Mouse (Mus musculus) liver, adult 2 months (tissue): Measurements from ENCODE around the gene Cpne9. TPM values are rescaled to one million over a fixed set of nuclear protein-coding genes. Genes with fewer than 3 reads are reported as not detected.

Experiments
- DNase-seq: peaks from one replicate; pipeline ENCODE4 v3.0.0-alpha.2; 2011; ENCODE audit warnings: low read depth, low spot score; ENCODE audit errors: extremely low read depth
- H3K27ac ChIP-seq: fragments of 200-500 bp; replicated peaks from 2 replicates; pipeline ENCODE4 v1.5.1; 2012; ENCODE audit warnings: low read depth, mild to moderate bottlenecking, control low read depth, inconsistent platforms, low read length; ENCODE audit not compliant: insufficient read depth
- H3K27me3 ChIP-seq: fragments of 200-500 bp; 2 replicates; pipeline ENCODE4 v1.6.1; 2012; ENCODE audit warnings: mild to moderate bottlenecking, moderate library complexity, low read length, inconsistent platforms; ENCODE audit not compliant: control insufficient read depth, insufficient read depth
- H3K36me3 ChIP-seq: fragments of 200-500 bp; 2 replicates; pipeline ENCODE4 v1.6.1; 2012; ENCODE audit warnings: low read length, inconsistent platforms; ENCODE audit not compliant: control insufficient read depth, insufficient read depth
- H3K4me1 ChIP-seq: fragments of 200-500 bp; 2 replicates; pipeline ENCODE4 v1.6.1; 2011; ENCODE audit warnings: low read length; ENCODE audit not compliant: control insufficient read depth, insufficient read depth
- H3K4me3 ChIP-seq: fragments of 200-500 bp; 2 replicates; pipeline ENCODE4 v1.5.1; 2011; ENCODE audit warnings: low read depth, mild to moderate bottlenecking, control low read depth, low read length, moderate library complexity; ENCODE audit not compliant: insufficient read depth
- H3K79me2 ChIP-seq: fragments of 200-500 bp; 2 replicates; pipeline ENCODE4 v1.6.1; 2012; ENCODE audit warnings: inconsistent platforms, mild to moderate bottlenecking, low read length, moderate library complexity; ENCODE audit not compliant: control insufficient read depth, insufficient read depth
- H3K9ac ChIP-seq: fragments of 200-500 bp; 2 replicates; pipeline ENCODE4 v1.6.1; 2012; ENCODE audit warnings: low read depth, mild to moderate bottlenecking, control low read depth, inconsistent platforms, low read length
- CTCF ChIP-seq: fragments of 200-500 bp; IDR thresholded peaks from 2 replicates; pipeline ENCODE4 v1.5.1; 2011; ENCODE audit warnings: low read depth, low read length, control low read depth
- POLR2A ChIP-seq: fragments of 200-500 bp; IDR thresholded peaks from 2 replicates; pipeline ENCODE4 v1.6.1; 2011; ENCODE audit warnings: low read length, control low read depth; ENCODE audit not compliant: insufficient read depth; ENCODE audit errors: extremely low read depth
- WGBS: fragments of 180-500 bp; shearing (Covaris S2); methylation state at CpG from one replicate; pipeline ENCODE4 v1.1.7; 2018; 5-methylcytosine and 5-hydroxymethylcytosine counted together
- polyA plus RNA-seq: library from polyadenylated mRNA; depleted of rRNA; stranded (reverse); fragments of >200 nt; gene quantifications from 2 replicates; pipeline ENCODE4 v1.2.3, GENCODE M21; 2012
- total RNA-seq: library from RNA; depleted of rRNA; stranded (reverse); fragments of >200 nt; gene quantifications from 2 replicates; pipeline ENCODE4 v1.2.3, GENCODE M21; 2014

Cpne9 gene
- total and polyA plus RNA-seq, 2 experiments = not detected

DNA sequence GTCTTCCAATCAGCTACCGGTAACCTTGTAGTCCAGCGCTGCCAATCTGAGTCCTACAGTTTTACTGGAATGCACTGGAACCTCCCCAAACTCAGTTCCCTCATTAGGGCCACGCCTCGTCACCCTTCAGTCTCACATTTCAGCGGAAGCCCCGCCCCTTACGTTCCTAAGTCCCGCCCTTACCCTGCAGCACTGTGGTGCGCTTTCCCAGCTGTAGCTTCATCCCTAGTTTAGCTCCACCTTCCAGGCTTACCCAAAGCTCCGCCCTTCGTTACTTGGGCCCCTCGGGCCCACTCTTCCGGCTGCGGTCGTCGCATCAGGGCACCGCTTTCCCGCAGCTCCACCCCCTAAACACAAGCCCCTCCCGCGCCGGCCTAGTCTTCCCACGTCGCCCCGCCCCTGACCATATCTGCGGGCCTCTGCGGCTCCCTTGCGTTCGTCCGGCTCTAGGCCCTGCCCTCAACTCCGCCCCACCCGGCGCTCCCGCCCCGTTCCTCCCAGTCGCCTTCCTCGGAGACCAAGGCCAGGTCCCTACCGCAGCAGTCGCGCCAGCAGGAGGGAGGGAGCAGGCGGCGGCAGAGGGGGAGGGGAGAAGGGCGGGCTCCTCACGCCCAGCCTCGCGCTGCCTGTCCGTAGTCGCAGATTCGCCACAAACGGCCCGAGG lies 24.3 kb downstream of the Cpne9 start:
- H3K27me3 ChIP-seq = no peaks in the 10 kb centered on the region
- peaks cover 32% of the 10 kb centered on the region for H3K79me2 ChIP-seq
- H3K4me3 ChIP-seq = peak overlapping the region; percentile 97
- peak overlapping the region; percentile 100 for H3K27ac ChIP-seq
- peaks cover 7% of the 10 kb centered on the region for H3K4me1 ChIP-seq
- peaks cover 5% of the 10 kb centered on the region for H3K36me3 ChIP-seq
- peak overlapping the region; percentile 96 for H3K9ac ChIP-seq
- peak; percentile 69 for TF ChIP-seq POLR2A
- TF ChIP-seq CTCF = no peak
- peak; percentile 99 for DNase-seq
- WGBS = under 1% methylated on average over 50 of the region's 50 CpGs

DNA sequence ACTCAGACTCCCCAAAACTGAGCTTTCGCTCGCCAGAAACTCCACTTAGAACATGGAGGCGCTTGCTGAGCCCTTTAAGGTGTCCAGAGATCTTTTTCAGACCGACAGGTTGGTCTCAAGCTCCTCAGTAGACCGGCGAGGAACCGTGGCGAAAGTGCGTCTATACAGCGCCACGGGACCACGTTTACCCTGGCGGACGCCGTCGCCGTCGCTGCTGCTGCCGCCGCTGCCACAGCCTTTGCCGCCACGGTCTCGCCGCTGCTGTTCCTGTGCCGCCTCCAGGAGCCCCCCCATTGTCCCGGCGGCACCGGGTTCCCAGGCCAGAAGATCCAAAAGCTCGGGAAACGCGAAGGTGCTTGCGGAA lies 24.9 kb downstream of the Cpne9 start, which contains the start of gene Brpf1:
Gene Brpf1 (plus strand): TSS at position 152 of the 364 bp plus-strand sequence.
- TF ChIP-seq CTCF = no peak
- TF ChIP-seq POLR2A = peak; percentile 60; the same call in 1 of the 2 replicates
- Histone ChIP-seq H3K27ac (peak within 1 kb of the TSS; percentile 100), H3K27me3 (no peaks in the 10 kb centered on the region), H3K4me3 (peak within 1 kb of the TSS; percentile 97), H3K4me1 (peaks cover 7% of the 10 kb centered on the region), H3K36me3 (peaks cover 5% of the 10 kb centered on the region), H3K79me2 (peaks cover 32% of the 10 kb centered on the region), H3K9ac (peak within 1 kb of the TSS; percentile 96)
- under 1% methylated on average over 32 of the region's 32 CpGs for WGBS
- DNase-seq = no peak

DNA sequence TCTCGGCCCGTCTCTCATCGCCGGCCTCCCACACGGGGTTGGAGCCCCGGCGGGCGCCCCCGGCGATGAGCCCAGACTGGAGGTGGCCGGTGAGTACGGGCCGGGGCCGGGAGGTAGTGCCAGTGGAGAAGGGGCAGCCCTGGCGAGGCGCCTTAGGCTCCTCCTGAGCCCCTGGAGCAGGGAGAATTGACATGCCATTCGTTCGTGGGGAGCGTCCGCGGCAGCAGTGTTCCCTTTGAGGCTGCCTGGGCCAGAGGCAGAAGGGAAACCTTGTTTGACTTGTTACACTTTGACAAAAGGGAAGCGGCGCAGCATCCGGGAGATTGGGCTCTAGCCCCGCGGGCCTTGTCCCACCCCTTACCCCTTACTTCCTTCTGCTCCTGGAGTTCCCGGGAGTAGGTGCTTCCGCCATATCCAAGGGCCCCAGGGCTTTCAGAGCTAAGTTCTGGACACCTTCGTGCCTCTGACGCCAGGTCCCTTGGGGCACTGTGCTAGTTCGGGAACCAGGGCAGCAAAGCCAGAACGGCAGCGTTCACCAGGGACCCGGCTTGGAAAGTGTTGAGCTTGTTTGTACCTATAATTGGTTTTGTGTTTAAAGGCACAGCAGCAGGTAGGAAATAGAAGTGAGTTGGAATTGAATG lies 25.5 kb downstream of the Cpne9 start:
- H3K36me3 ChIP-seq = peaks cover 8% of the 10 kb centered on the region
- peak overlapping the region; percentile 96 for H3K9ac ChIP-seq
- H3K4me1 ChIP-seq = peaks cover 7% of the 10 kb centered on the region
- H3K27me3 ChIP-seq = no peaks in the 10 kb centered on the region
- peak overlapping the region; percentile 100 for H3K27ac ChIP-seq
- TF ChIP-seq CTCF (no peak), POLR2A (no peak)
- DNase-seq = peak; percentile 43
- peaks cover 32% of the 10 kb centered on the region for H3K79me2 ChIP-seq
- H3K4me3 ChIP-seq = peak overlapping the region; percentile 97
- WGBS = 1% methylated on average over 33 of the region's 34 CpGs

DNA sequence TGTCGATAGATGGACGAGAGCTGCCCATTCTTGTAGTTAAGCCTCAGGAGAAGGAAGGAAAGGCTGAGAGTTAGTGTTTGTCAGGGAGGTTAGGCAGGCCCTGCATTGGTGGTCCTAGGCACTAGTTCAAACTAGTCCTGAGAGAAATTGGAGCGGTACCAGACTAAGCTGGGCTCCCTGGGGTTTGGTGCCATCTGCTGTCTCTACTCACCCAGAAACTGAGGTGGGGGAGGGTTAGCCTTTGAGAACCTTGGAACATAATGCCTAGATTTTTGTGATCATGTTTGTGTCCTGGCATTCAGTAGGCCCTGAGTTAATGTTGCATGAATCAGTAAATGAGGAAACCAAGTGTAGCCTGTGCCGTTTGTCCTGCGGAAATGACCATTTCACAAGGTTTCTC lies 26.0 kb downstream of the Cpne9 start:
- peaks cover 11% of the 10 kb centered on the region for H3K36me3 ChIP-seq
- H3K27me3 ChIP-seq = no peaks in the 10 kb centered on the region
- peaks cover 32% of the 10 kb centered on the region for H3K79me2 ChIP-seq
- peak overlapping the region; percentile 96 for H3K9ac ChIP-seq
- peak overlapping the region; percentile 100 for H3K27ac ChIP-seq
- TF ChIP-seq POLR2A (no peak), CTCF (peak; percentile 52; the same call in 1 of the 2 replicates)
- WGBS = 3% methylated on average over 5 of the region's 5 CpGs
- peak overlapping the region; percentile 97 for H3K4me3 ChIP-seq
- peaks cover 7% of the 10 kb centered on the region for H3K4me1 ChIP-seq
- DNase-seq = peak; percentile 60

DNA sequence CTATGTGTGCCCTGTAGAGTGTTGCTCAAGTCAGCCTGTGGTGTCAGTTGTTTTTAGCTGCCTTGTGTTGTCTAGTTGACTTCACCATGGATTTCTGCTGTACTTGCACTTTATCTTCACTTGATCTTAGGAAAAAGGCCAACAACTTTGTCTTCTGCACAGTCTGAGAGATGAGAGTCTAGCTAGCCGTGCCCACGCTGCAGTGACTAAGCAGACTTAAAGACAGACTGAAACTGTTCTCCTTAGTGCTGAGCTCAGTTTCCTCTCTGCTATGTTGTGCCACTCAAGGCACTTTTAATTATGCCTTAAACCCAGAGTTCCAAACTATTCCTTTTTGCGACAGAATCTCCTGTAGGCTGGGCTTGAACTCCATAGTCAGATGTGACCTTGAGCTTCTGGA lies 33.9 kb downstream of the Cpne9 start:
- WGBS = 89% methylated on average over 3 of the region's 3 CpGs
- no peak for TF ChIP-seq POLR2A
- TF ChIP-seq CTCF = no peak
- no peak for DNase-seq

More for the DNA sequence above, 33.9 kb downstream of the Cpne9 start:
- peaks cover 69% of the 10 kb centered on the region for H3K36me3 ChIP-seq
- no peak overlapping the region for H3K9ac ChIP-seq
- H3K4me1 ChIP-seq = no peaks in the 10 kb centered on the region
- H3K27ac ChIP-seq = no peak overlapping the region
- H3K79me2 ChIP-seq = peaks cover 2% of the 10 kb centered on the region; the same call in 1 of the 2 replicates
- H3K27me3 ChIP-seq = no peaks in the 10 kb centered on the region
- H3K4me3 ChIP-seq = no peak overlapping the region
